Mouse (Mus musculus): ENCODE measurements at regions not wholly inside any gene's neighbourhood (a gene's known extent, or its start where the extent isn't known, plus 50 kb on each side); places are given as distances from the start of the nearest gene placed in this dataset.

DNA sequence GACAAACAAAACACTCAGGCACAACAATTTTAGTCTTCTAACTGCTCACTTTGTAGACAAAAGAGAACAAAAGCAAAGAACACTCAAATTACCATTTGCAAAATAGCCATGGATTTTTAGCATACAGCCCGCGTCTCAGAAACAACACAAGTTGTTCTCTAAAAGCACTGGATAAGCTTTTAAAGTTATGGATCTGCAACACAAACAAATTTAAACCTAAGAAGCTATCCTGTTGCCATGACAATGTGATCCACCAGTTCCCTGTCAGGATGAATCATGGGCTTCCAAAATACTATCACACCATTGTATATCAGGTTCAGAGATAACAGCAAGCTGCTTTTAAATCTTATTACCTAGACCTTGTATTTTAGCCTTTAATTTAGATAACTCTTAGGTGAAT lies 550.9 kb upstream of the Syt1 start:
- no peak for TF ChIP-seq GATA1 (IDR thresholded peaks at IDR 0.05; ENCODE audit: borderline replicate concordance, low read length)
- TF ChIP-seq FLI1 (IDR thresholded peaks at IDR 0.05; ENCODE audit: low read length) = no peak

Data from megakaryocyte, embryonic 14.5 days (primary cell).